Comparison of ENCODE assay signal across 1 mouse cellular context in the genomic region with DNA sequence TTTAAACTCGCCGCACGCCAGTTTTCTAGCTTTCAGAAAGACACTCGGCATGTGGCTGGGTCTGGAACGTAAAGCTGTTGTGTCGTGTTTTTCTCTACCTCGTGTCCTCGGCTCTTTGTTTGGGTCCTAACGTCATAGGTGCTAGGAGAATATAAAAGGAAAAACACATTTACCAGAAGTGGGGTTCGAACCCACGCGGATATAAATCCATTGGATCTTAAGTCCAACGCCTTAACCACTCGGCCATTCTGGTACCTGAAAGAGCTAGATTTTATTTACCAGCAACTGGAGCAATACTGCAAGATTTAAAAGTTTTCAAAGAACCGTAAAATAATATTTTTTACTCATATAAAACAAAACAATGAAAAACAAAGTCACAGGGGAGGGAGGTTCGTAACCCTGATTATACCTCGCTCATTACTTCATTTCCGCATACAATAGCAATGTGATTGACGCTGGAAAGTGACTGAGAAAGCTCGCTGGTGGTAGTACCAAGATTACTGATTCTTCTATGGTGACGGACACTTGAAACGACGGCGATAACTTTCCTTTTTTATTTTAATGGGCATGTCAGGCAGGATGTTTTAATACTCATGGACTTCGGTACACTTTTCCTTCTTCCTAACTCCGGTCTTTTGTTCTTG.
TF ChIP-seq lines count a peak whose summit lies in the region.

No protein-coding gene starts in this region.

TF ChIP-seq in MEL, 35 proteins besides CTCF, POLR2A, EP300 and RAD21:
- no peak for TF ChIP-seq SIN3A (IDR thresholded peaks at IDR 0.05; ENCODE audit: low read length)
- TF ChIP-seq MAFK (IDR thresholded peaks at IDR 0.05; ENCODE audit: borderline replicate concordance, low read depth, low read length): no peak
- TF ChIP-seq POLR2AphosphoS5 (IDR thresholded peaks at IDR 0.05; ENCODE audit: borderline replicate concordance, low read depth, low read length): no peak
- no peak for TF ChIP-seq POLR2AphosphoS2 (IDR thresholded peaks at IDR 0.05; ENCODE audit: low read length)
- no peak for TF ChIP-seq GABPA (IDR thresholded peaks at IDR 0.05; ENCODE audit: low read depth, low read length)
- no peak for TF ChIP-seq MAX (IDR thresholded peaks at IDR 0.05; ENCODE audit: low read length)
- peak; percentile 99 for TF ChIP-seq TBP (IDR thresholded peaks at IDR 0.05; ENCODE audit: low read depth, low read length)
- no peak for TF ChIP-seq GATA1 (IDR thresholded peaks at IDR 0.05; ENCODE audit: low read depth, low read length)
